Mouse (Mus musculus) C2C12 (cell line): ENCODE data around the gene Gm32802.
"Not testable (repeated sequence)": the region's sequence is repeated elsewhere in the genome, so short reads cannot be mapped to it uniquely, and the experiment has no call there.

Experiments
- CEBPB ChIP-seq: IDR thresholded peaks from one replicate; pipeline ENCODE4 v1.6.1; 2011; ENCODE audit warnings: low read depth, mild to moderate bottlenecking, control low read depth, moderate library complexity
- CTCF ChIP-seq: IDR thresholded peaks from one replicate; pipeline ENCODE4 v1.5.1; 2011; ENCODE audit not compliant: control insufficient read depth, insufficient read depth, insufficient read length
- MAX ChIP-seq: IDR thresholded peaks from one replicate; pipeline ENCODE4 v1.6.1; 2011; ENCODE audit warnings: mild to moderate bottlenecking, control low read depth
- MYOG ChIP-seq: IDR thresholded peaks from one replicate; pipeline ENCODE4 v1.6.1; 2011; ENCODE audit not compliant: control insufficient read depth, insufficient read length; ENCODE audit errors: extremely low read depth
- USF1 ChIP-seq: IDR thresholded peaks from one replicate; pipeline ENCODE4 v1.6.1; 2011; ENCODE audit warnings: low read depth, mild to moderate bottlenecking, control low read depth, moderate library complexity

- not testable (repeated sequence) for TF ChIP-seq MAX, CTCF, MYOG, CEBPB, USF1
These were observed 24.5 kb downstream of the Gm32802 start for GRCm38 (mm10) chr10:118283016-118283415.
